Mouse (Mus musculus) cortical plate, adult 2 months (tissue): ENCODE results near the gene Gm11634.
"Not testable (repeated sequence)": the region's sequence is repeated elsewhere in the genome, so short reads cannot be mapped to it uniquely, and the experiment has no call there.

Experiments
- CTCF ChIP-seq: fragments of 200-500 bp; IDR thresholded peaks from 2 replicates; pipeline ENCODE4 v1.5.1; 2011; ENCODE audit warnings: mild to moderate bottlenecking, control low read depth, low read length; ENCODE audit not compliant: insufficient read depth; ENCODE audit errors: extremely low read depth
- POLR2A ChIP-seq: fragments of 200-500 bp; IDR thresholded peaks from 2 replicates; pipeline ENCODE4 v1.6.1; 2011; ENCODE audit warnings: mild to moderate bottlenecking, low read length, control low read depth; ENCODE audit not compliant: insufficient read depth; ENCODE audit errors: extremely low read depth

DNA sequence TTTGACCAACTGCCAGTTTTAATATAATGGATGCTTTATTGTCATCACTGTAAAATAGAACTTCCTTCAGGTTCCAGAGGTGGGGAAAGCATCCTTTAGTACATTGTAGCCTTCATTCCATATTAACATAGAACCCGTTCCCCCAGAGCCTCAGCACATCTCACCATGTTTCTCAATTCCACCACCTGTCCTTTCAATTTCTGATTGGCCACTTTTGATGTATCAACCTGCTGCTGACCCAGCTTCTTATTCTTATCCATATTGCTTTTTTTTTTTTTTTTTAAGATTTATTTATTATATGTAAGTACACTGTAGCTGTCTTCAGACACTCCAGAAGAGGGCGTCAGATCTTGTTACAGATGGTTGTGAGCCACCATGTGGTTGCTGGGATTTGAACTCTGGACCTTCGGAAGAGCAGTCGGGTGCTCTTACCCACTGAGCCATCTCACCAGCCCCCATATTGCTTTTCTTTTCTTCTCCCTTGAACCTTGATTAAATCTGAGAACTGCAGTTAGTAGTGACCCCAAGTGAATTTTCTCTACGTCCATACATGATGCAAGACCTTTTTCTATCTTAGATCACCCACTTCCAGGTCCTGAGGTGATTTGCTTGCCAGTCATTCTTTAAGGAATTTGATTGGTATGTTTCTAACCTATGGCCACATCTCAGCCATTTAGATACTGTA, 29.8 kb upstream of the Gm11634 start:
- TF ChIP-seq POLR2A, CTCF: not testable (repeated sequence)
